Mouse (Mus musculus) midbrain, embryonic 12.5 days (tissue): Measurements from ENCODE around the gene Smarcal1. TPM values are rescaled to one million over a fixed set of nuclear protein-coding genes. Genes with fewer than 3 reads are reported as not detected.
A peak's percentile ranks its signal among the peaks of the same experiment; 100 is the strongest.

Source experiments
- ATAC-seq: fragments of 200-750 bp; cut with Nextera tagmentation; 2 replicates; pipeline ENCODE4 v1.8.0; 2017; ENCODE audit warnings: low read depth, moderate TSS enrichment, moderate library complexity; ENCODE audit not compliant: low FRiP score
- H3K27ac ChIP-seq: fragments of 300-500 bp; sonication (generic); replicated peaks from 2 replicates; pipeline ENCODE4 v1.5.1; 2016; ENCODE audit warnings: mild to moderate bottlenecking
- H3K27me3 ChIP-seq: fragments of 300-500 bp; sonication (generic); 2 replicates; pipeline ENCODE4 v1.6.1; 2016; ENCODE audit warnings: mild to moderate bottlenecking
- H3K36me3 ChIP-seq: fragments of 300-500 bp; sonication (generic); 2 replicates; pipeline ENCODE4 v1.6.1; 2016
- H3K4me1 ChIP-seq: fragments of 300-500 bp; sonication (generic); 2 replicates; pipeline ENCODE4 v1.6.1; 2016
- H3K4me2 ChIP-seq: fragments of 300-500 bp; sonication (generic); replicated peaks from 2 replicates; pipeline ENCODE4 v1.6.1; 2016; ENCODE audit warnings: mild to moderate bottlenecking, moderate library complexity
- H3K4me3 ChIP-seq: fragments of 300-500 bp; sonication (generic); 2 replicates; pipeline ENCODE4 v1.5.1; 2016; ENCODE audit warnings: mild to moderate bottlenecking
- H3K9ac ChIP-seq: fragments of 300-500 bp; sonication (generic); replicated peaks from 2 replicates; pipeline ENCODE4 v1.6.1; 2016; ENCODE audit warnings: mild to moderate bottlenecking, moderate library complexity
- H3K9me3 ChIP-seq: fragments of 300-500 bp; sonication (generic); 2 replicates; pipeline ENCODE4 v1.6.1; 2016; ENCODE audit warnings: mild to moderate bottlenecking
- WGBS: fragments of 180-500 bp; shearing (Covaris S2); methylation state at CpG from one replicate; pipeline ENCODE4 v1.1.7; 2016; 5-methylcytosine and 5-hydroxymethylcytosine counted together
- polyA plus RNA-seq: library from polyadenylated mRNA; unstranded; fragments of >200 nt; fragmentation: Nextera tagmentation; extraction: Ambion mirVana; gene quantifications from 2 replicates; pipeline ENCODE4 v1.2.1, GENCODE M21; 2016

Smarcal1 gene
- polyA plus RNA-seq, 1 experiment from 2014 or later: 31.4 TPM

GRCm38 (mm10) chr1:72612172-72612571 lies 29.1 kb downstream of the Smarcal1 start:
- H3K4me3 ChIP-seq: no peak overlapping the region
- H3K36me3 ChIP-seq: peaks cover 84% of the 10 kb centered on the region
- no peaks in the 10 kb centered on the region for H3K9me3 ChIP-seq
- no peaks in the 10 kb centered on the region for H3K4me1 ChIP-seq
- no peak overlapping the region for H3K27ac ChIP-seq
- no peak for ATAC-seq
- H3K4me2 ChIP-seq: no peak overlapping the region
- H3K27me3 ChIP-seq: no peaks in the 10 kb centered on the region
- WGBS: 90% methylated on average over 6 of the region's 6 CpGs
- H3K9ac ChIP-seq: no peak overlapping the region

GRCm38 (mm10) chr1:72635221-72635620 lies 52.2 kb downstream of the Smarcal1 start:
- peaks cover 38% of the 10 kb centered on the region for H3K36me3 ChIP-seq
- H3K9ac ChIP-seq: no peak overlapping the region
- H3K27me3 ChIP-seq: 0 out of 2 replicates have a peak, but pooled peaks cover 5% of the 10 kb centered on the region
- no peak overlapping the region for H3K4me2 ChIP-seq
- H3K27ac ChIP-seq: no peak overlapping the region
- ATAC-seq: no peak
- 26% methylated on average over 5 of the region's 5 CpGs for WGBS
- no peaks in the 10 kb centered on the region for H3K9me3 ChIP-seq
- no peak overlapping the region for H3K4me3 ChIP-seq
- no peaks in the 10 kb centered on the region for H3K4me1 ChIP-seq

- Histone ChIP-seq H3K4me2 (peak overlapping the region; percentile 53), H3K4me3 (peak overlapping the region; percentile 33), H3K27me3 (0 out of 2 replicates have a peak, but pooled peaks cover 5% of the 10 kb centered on the region), H3K9me3 (no peaks in the 10 kb centered on the region), H3K27ac (no peak overlapping the region), H3K9ac (no peak overlapping the region), H3K36me3 (no peaks in the 10 kb centered on the region), H3K4me1 (no peaks in the 10 kb centered on the region)
- peak; percentile 73; the same call in 1 of the 2 replicates for ATAC-seq
- 41% methylated on average over 49 of the region's 49 CpGs for WGBS
These were observed 57.8 kb downstream of the Smarcal1 start for GRCm38 (mm10) chr1:72640658-72641410.

GRCm38 (mm10) chr1:72673070-72673469 lies 90.0 kb downstream of the Smarcal1 start:
- no peak for ATAC-seq
- H3K9ac ChIP-seq: no peak overlapping the region
- no peak overlapping the region for H3K27ac ChIP-seq
- H3K9me3 ChIP-seq: no peaks in the 10 kb centered on the region
- no peaks in the 10 kb centered on the region for H3K36me3 ChIP-seq
- no peaks in the 10 kb centered on the region for H3K27me3 ChIP-seq
- no peaks in the 10 kb centered on the region for H3K4me1 ChIP-seq
- H3K4me2 ChIP-seq: no peak overlapping the region
- H3K4me3 ChIP-seq: no peak overlapping the region
- WGBS: 57% methylated on average over 3 of the region's 3 CpGs

Other genes starting within 250 kb of the Smarcal1 start
- 0.96 and 1.3 TPM in 2 replicates for gene March4, start 46.3 kb upstream of the Smarcal1 start, polyA plus RNA-seq
- gene Ankar, start 117.3 kb downstream of the Smarcal1 start, polyA plus RNA-seq: not detected in 2 replicates
- gene Rpl37a, start 128.0 kb downstream of the Smarcal1 start, polyA plus RNA-seq: 1,367 and 1,416 TPM in 2 replicates
- 548 and 637 TPM in 2 replicates for gene Igfbp2, start 241.3 kb downstream of the Smarcal1 start, polyA plus RNA-seq